Mouse (Mus musculus) frontal cortex, adult 2 months (tissue): ENCODE results near the gene March5. TPM values are rescaled to one million over a fixed set of nuclear protein-coding genes. Genes with fewer than 3 reads are reported as not detected.
A peak's percentile ranks its signal among the peaks of the same experiment; 100 is the strongest.
"Not testable (repeated sequence)": the region's sequence is repeated elsewhere in the genome, so short reads cannot be mapped to it uniquely, and the experiment has no call there.

ENCODE experiments used
- DNase-seq, 2 experiments: peaks; one replicate each; pipeline ENCODE4 v3.0.0; 2022; ENCODE audit warnings: low spot score in 1 of 2; ENCODE audit errors: extremely low spot score in 1 of 2
- polyA plus RNA-seq: library from polyadenylated mRNA; depleted of rRNA; stranded (reverse); fragments of >200 nt; gene quantifications from 2 replicates; pipeline ENCODE4 v1.2.3, GENCODE M21; 2012; rRNA removed

The March5 gene
- polyA plus RNA-seq: 67.7 and 70.6 TPM in 2 replicates

GRCm38 (mm10) chr19:37207303-37208175 lies at the start of gene March5:
Gene March5 (plus strand): TSS chr19:37207543.
- peak; percentile 60 to 89 for DNase-seq

GRCm38 (mm10) chr19:37172096-37172495 lies 35.2 kb upstream of the March5 start:
- no peak for DNase-seq

GRCm38 (mm10) chr19:37172566-37173130 lies 34.7 kb upstream of the March5 start:
- no peak for DNase-seq

GRCm38 (mm10) chr19:37173331-37174115 lies 33.8 kb upstream of the March5 start:
- DNase-seq: no peak

GRCm38 (mm10) chr19:37174116-37174715 lies 33.1 kb upstream of the March5 start:
- peak in 1 of 2 experiments; percentile 52 for DNase-seq

GRCm38 (mm10) chr19:37174716-37175435 lies 32.5 kb upstream of the March5 start:
- peak; percentile 55 to 82 for DNase-seq

GRCm38 (mm10) chr19:37175436-37175805 lies 31.9 kb upstream of the March5 start:
- no peak for DNase-seq

- DNase-seq: peak; percentile 38 to 71
Measured at GRCm38 (mm10) chr19:37175919-37176318, 31.4 kb upstream of the March5 start.

- DNase-seq: no peak
Measured at GRCm38 (mm10) chr19:37176879-37177462, 30.4 kb upstream of the March5 start.

- DNase-seq: peak; percentile 55 to 79
Measured at GRCm38 (mm10) chr19:37177819-37178708, 29.3 kb upstream of the March5 start.

- no peak for DNase-seq
Measured at GRCm38 (mm10) chr19:37188366-37188948, 18.9 kb upstream of the March5 start.

GRCm38 (mm10) chr19:37192475-37193058 lies 14.8 kb upstream of the March5 start:
- no peak for DNase-seq

GRCm38 (mm10) chr19:37198165-37198880 lies 9.0 kb upstream of the March5 start:
- DNase-seq: no peak

GRCm38 (mm10) chr19:37199889-37200288 lies 7.5 kb upstream of the March5 start:
- no peak for DNase-seq

GRCm38 (mm10) chr19:37203371-37203770 lies 4.0 kb upstream of the March5 start:
- DNase-seq: no peak

GRCm38 (mm10) chr19:37205155-37205554 lies 2.2 kb upstream of the March5 start:
- DNase-seq: not testable (repeated sequence)

GRCm38 (mm10) chr19:37206641-37207302 lies 571 bp upstream of the March5 start:
- peak; percentile 27 to 49 for DNase-seq
